Mouse (Mus musculus) megakaryocyte, adult 5-6 weeks (primary cell): ENCODE data around the gene Snrpd2. TPM values are rescaled to one million over a fixed set of nuclear protein-coding genes. Genes with fewer than 3 reads are reported as not detected.

Experiments used
- ATAC-seq: 2 replicates; pipeline ENCODE4 v1.8.0; 2016; ENCODE audit warnings: mild to moderate bottlenecking, inconsistent platforms; ENCODE audit not compliant: poor library complexity, severe bottlenecking
- total RNA-seq, 2 experiments: library from RNA; stranded (forward) in 1 of 2; stranded (reverse) in 1 of 2; fragments of 153-499, 151-499 nt in 1 of 2; fragments of 221-1000, 200-1000 nt in 1 of 2; gene quantifications; 2 replicates each; pipeline versions ENCODE4 v1.2.3 to v1.2.4; 2015 to 2017

The Snrpd2 gene
- 44.2 and 53.7 TPM in 2 replicates for total RNA-seq (2015)
- 28.3 and 32.4 TPM in 2 replicates for total RNA-seq (2017)

- ATAC-seq, result peak; percentile 86
Observed at GRCm38 (mm10) chr7:19149626-19150025, at the start of gene Snrpd2. Gene Snrpd2, plus strand, starts transcription at chr7:19149722.

GRCm38 (mm10) chr7:19100290-19100689, 49.2 kb upstream of the Snrpd2 start:
- no peak for ATAC-seq

- no peak for ATAC-seq
Observed at GRCm38 (mm10) chr7:19103741-19104140, 45.8 kb upstream of the Snrpd2 start.

GRCm38 (mm10) chr7:19104486-19104885, 45.0 kb upstream of the Snrpd2 start:
- no peak for ATAC-seq

- ATAC-seq, result no peak
Observed at GRCm38 (mm10) chr7:19107436-19107835, 42.1 kb upstream of the Snrpd2 start.

- no peak for ATAC-seq
Observed at GRCm38 (mm10) chr7:19109565-19109964, 40.0 kb upstream of the Snrpd2 start.

GRCm38 (mm10) chr7:19118028-19118771, 31.3 kb upstream of the Snrpd2 start, which contains the start of gene Gm4969:
Gene Gm4969, minus strand, starts transcription at chr7:19118368.
- no peak for ATAC-seq

GRCm38 (mm10) chr7:19119083-19119482, 30.4 kb upstream of the Snrpd2 start:
- no peak for ATAC-seq

GRCm38 (mm10) chr7:19119631-19120429, 29.7 kb upstream of the Snrpd2 start, which contains the start of gene Fbxo46:
Gene Fbxo46, plus strand, starts transcription at chr7:19119859.
- peak; percentile 99 for ATAC-seq

- ATAC-seq, result no peak
Observed at GRCm38 (mm10) chr7:19121686-19122085, 27.8 kb upstream of the Snrpd2 start.

- ATAC-seq, result no peak
Observed at GRCm38 (mm10) chr7:19124713-19125112, 24.8 kb upstream of the Snrpd2 start.

- ATAC-seq, result no peak
Observed at GRCm38 (mm10) chr7:19127744-19128143, 21.8 kb upstream of the Snrpd2 start.

GRCm38 (mm10) chr7:19129396-19129795, 20.1 kb upstream of the Snrpd2 start:
- ATAC-seq, result no peak

GRCm38 (mm10) chr7:19130657-19131056, 18.9 kb upstream of the Snrpd2 start:
- ATAC-seq, result no peak

GRCm38 (mm10) chr7:19131324-19131848, 18.1 kb upstream of the Snrpd2 start:
- ATAC-seq, result peak; percentile 100

- ATAC-seq, result no peak
Observed at GRCm38 (mm10) chr7:19136168-19136567, 13.4 kb upstream of the Snrpd2 start.

GRCm38 (mm10) chr7:19136673-19137334, 12.7 kb upstream of the Snrpd2 start:
- ATAC-seq, result no peak

- no peak for ATAC-seq
Observed at GRCm38 (mm10) chr7:19137380-19137779, 12.1 kb upstream of the Snrpd2 start.

GRCm38 (mm10) chr7:19146793-19147192, 2.7 kb upstream of the Snrpd2 start:
- ATAC-seq, result no peak

- no peak for ATAC-seq
Observed at GRCm38 (mm10) chr7:19147497-19148045, 2.0 kb upstream of the Snrpd2 start.
